Mouse (Mus musculus) gastrocnemius, adult 8-10 months (tissue): Measurements from ENCODE around the gene Sv2a. TPM values are rescaled to one million over a fixed set of nuclear protein-coding genes. Genes with fewer than 3 reads are reported as not detected.
"Not testable (repeated sequence)": the region's sequence is repeated elsewhere in the genome, so short reads cannot be mapped to it uniquely, and the experiment has no call there.

Experiments
- DNase-seq, 2 experiments: peaks; one replicate each; pipeline ENCODE4 v3.0.0; 2022; ENCODE audit warnings: low spot score in 2 of 2
- total RNA-seq, 4 experiments: library from RNA; stranded (reverse); gene quantifications; 2 replicates each; pipeline ENCODE4 v1.2.4; 2022

Sv2a gene
- total RNA-seq, 4 experiments from 2014 or later: 0.16 to 0.34 (median 0.23) TPM

GRCm38 (mm10) chr3:96220131-96220764 lies 39.3 kb downstream of the Sv2a start:
- DNase-seq: not testable (repeated sequence)

GRCm38 (mm10) chr3:96220765-96221639 lies 40.1 kb downstream of the Sv2a start, which contains the start of the genes Hist2h2ac and Hist2h2be:
TSS of gene Hist2h2ac (minus strand) at chr3:96220880.
TSS of gene Hist2h2be (plus strand) at chr3:96221119.
- DNase-seq: peak; percentile 72 to 75

GRCm38 (mm10) chr3:96221640-96222038 lies 40.7 kb downstream of the Sv2a start:
- DNase-seq: no peak

GRCm38 (mm10) chr3:96222774-96223173 lies 41.8 kb downstream of the Sv2a start:
- DNase-seq: no peak

- no peak for DNase-seq
These were observed 44.5 kb downstream of the Sv2a start for GRCm38 (mm10) chr3:96225421-96225820.

GRCm38 (mm10) chr3:96226695-96227648 lies 46.0 kb downstream of the Sv2a start:
- no peak for DNase-seq

- DNase-seq: no peak
These were observed 47.9 kb downstream of the Sv2a start for GRCm38 (mm10) chr3:96228828-96229227.

- DNase-seq: no peak
These were observed 49.5 kb downstream of the Sv2a start for GRCm38 (mm10) chr3:96230404-96230803.

- no peak for DNase-seq
These were observed 50.2 kb downstream of the Sv2a start for GRCm38 (mm10) chr3:96230910-96231757.

- no peak for DNase-seq
These were observed 50.8 kb downstream of the Sv2a start for GRCm38 (mm10) chr3:96231758-96232120.

GRCm38 (mm10) chr3:96234914-96235313 lies 54.0 kb downstream of the Sv2a start:
- no peak for DNase-seq

GRCm38 (mm10) chr3:96235836-96236235 lies 54.9 kb downstream of the Sv2a start:
- DNase-seq: no peak

- no peak for DNase-seq
These were observed 55.9 kb downstream of the Sv2a start for GRCm38 (mm10) chr3:96236834-96237334.

GRCm38 (mm10) chr3:96237335-96237903 lies 56.5 kb downstream of the Sv2a start:
- DNase-seq: no peak

- DNase-seq: no peak
These were observed 57.1 kb downstream of the Sv2a start for GRCm38 (mm10) chr3:96237904-96238511.

- peak in 1 of 2 experiments; percentile 24 for DNase-seq
These were observed 58.2 kb downstream of the Sv2a start, which contains the start of gene Hist2h3c2 for GRCm38 (mm10) chr3:96238954-96239793. TSS of gene Hist2h3c2 (minus strand) at chr3:96239127.

- DNase-seq: peak; percentile 86 to 93
These were observed 59.2 kb downstream of the Sv2a start, which contains the start of gene Hist2h2aa2 for GRCm38 (mm10) chr3:96239949-96240798. TSS of gene Hist2h2aa2 (minus strand) at chr3:96240276.
